Mouse (Mus musculus) liver, postnatal 0 days (tissue): Measurements from ENCODE around the gene Plekhg1.

Source experiments
- CTCF ChIP-seq: sonication (generic); IDR thresholded peaks from 2 replicates; pipeline ENCODE4 v1.5.1; 2016; ENCODE audit warnings: antibody characterized with exemption, low read depth
- EP300 ChIP-seq: IDR thresholded peaks from 2 replicates; pipeline ENCODE4 v1.6.1; 2016; ENCODE audit warnings: antibody characterized with exemption, low read depth, mild to moderate bottlenecking

GRCm38 (mm10) chr10:3720296-3720695, 19.9 kb upstream of the Plekhg1 start:
- no peak for TF ChIP-seq EP300
- TF ChIP-seq CTCF: no peak
